Mouse (Mus musculus) hindbrain, postnatal 0 days (tissue): ENCODE data around the gene Rgs13. TPM values are rescaled to one million over a fixed set of nuclear protein-coding genes. Genes with fewer than 3 reads are reported as not detected.

Experiments used
- ATAC-seq: fragments of 200-750 bp; cut with Nextera tagmentation; 2 replicates; pipeline ENCODE4 v1.8.0; 2017; ENCODE audit warnings: mild to moderate bottlenecking, moderate TSS enrichment, moderate library complexity
- DNase-seq: peaks from one replicate; pipeline ENCODE4 v3.0.0-alpha.2; 2015; ENCODE audit warnings: low spot score
- H3K27ac ChIP-seq: fragments of 300-500 bp; sonication (generic); 2 replicates; pipeline ENCODE4 v1.5.1; 2014; ENCODE audit warnings: mild to moderate bottlenecking
- H3K27me3 ChIP-seq: fragments of 300-500 bp; sonication (generic); 2 replicates; pipeline ENCODE4 v1.6.1; 2014; ENCODE audit warnings: low read length, mixed read lengths; ENCODE audit not compliant: insufficient read depth
- H3K36me3 ChIP-seq: fragments of 300-500 bp; sonication (generic); 2 replicates; pipeline ENCODE4 v1.6.1; 2014; ENCODE audit warnings: low read length, mixed read lengths; ENCODE audit not compliant: insufficient read depth
- H3K4me1 ChIP-seq: fragments of 300-500 bp; sonication (generic); 2 replicates; pipeline ENCODE4 v1.6.1; 2014; ENCODE audit warnings: antibody characterized with exemption, low read length, mixed read lengths; ENCODE audit not compliant: insufficient read depth
- H3K4me2 ChIP-seq: fragments of 300-500 bp; sonication (generic); 2 replicates; pipeline ENCODE4 v1.6.1; 2014; ENCODE audit warnings: low read depth, mild to moderate bottlenecking, low read length, moderate library complexity, mixed read lengths
- H3K4me3 ChIP-seq: fragments of 300-500 bp; sonication (generic); 2 replicates; pipeline ENCODE4 v1.5.1; 2014; ENCODE audit warnings: low read length
- H3K9ac ChIP-seq: fragments of 300-500 bp; sonication (generic); replicated peaks from 2 replicates; pipeline ENCODE4 v1.6.1; 2014; ENCODE audit warnings: mild to moderate bottlenecking, low read length, moderate library complexity, mixed read lengths
- H3K9me3 ChIP-seq: fragments of 300-500 bp; sonication (generic); 2 replicates; pipeline ENCODE4 v1.6.1; 2016; ENCODE audit warnings: low read length, mixed read lengths
- CTCF ChIP-seq: IDR thresholded peaks from 2 replicates; pipeline ENCODE4 v1.5.1; 2016; ENCODE audit warnings: antibody characterized with exemption, control low read depth, low read depth
- WGBS: fragments of 180-500 bp; shearing (Covaris S2); extraction: QIAGEN DNeasy Blood & Tissue Kit; methylation state at CpG from one replicate; pipeline ENCODE4 v1.1.7; 2014; 5-methylcytosine and 5-hydroxymethylcytosine counted together
- polyA plus RNA-seq: library from polyadenylated mRNA; unstranded; fragments of >200 nt; fragmentation: Nextera tagmentation; extraction: Ambion mirVana; gene quantifications from 2 replicates; pipeline ENCODE4 v1.2.1, GENCODE M21; 2015
- total RNA-seq: library from RNA; depleted of rRNA; stranded (reverse); fragments of >200 nt; gene quantifications from 2 replicates; pipeline ENCODE4 v1.2.3, GENCODE M21; 2014

The Rgs13 gene
- total and polyA plus RNA-seq, 2 experiments from 2014 or later = 1.3 to 1.5 TPM

- H3K36me3 ChIP-seq = no peaks in the 10 kb centered on the region
- H3K4me3 ChIP-seq = no peak overlapping the region
- DNase-seq = no peak
- TF ChIP-seq CTCF = no peak
- no peaks in the 10 kb centered on the region for H3K4me1 ChIP-seq
- no peaks in the 10 kb centered on the region for H3K27me3 ChIP-seq
- no peak overlapping the region for H3K4me2 ChIP-seq
- no peak for ATAC-seq
- no peaks in the 10 kb centered on the region for H3K9me3 ChIP-seq
- no peak overlapping the region for H3K27ac ChIP-seq
- 57% methylated on average over 1 of the region's 1 CpGs for WGBS
- no peak overlapping the region for H3K9ac ChIP-seq
Measured at GRCm38 (mm10) chr1:144199538-144199937, 22.4 kb upstream of the Rgs13 start.

DNA sequence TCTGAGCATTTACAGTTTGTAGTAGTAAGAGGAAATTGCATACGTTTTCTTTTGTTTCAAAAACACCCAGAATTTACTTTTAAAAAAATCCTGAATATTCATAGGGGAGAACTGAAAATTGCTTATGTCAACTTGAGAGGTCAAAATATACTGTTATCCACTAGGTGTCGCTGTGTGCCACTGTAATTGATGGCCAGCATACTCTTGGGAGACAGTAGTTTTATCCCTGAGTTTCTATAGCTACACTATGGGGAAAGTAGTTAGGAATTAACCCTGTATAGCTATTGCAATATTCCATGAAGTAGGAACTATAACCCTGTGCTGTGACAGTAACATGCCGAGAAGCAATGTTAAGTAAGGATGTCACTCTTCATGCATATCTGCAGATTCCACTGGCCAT is 20.5 kb upstream of the Rgs13 start:
- Histone ChIP-seq H3K9ac (no peak overlapping the region), H3K27ac (no peak overlapping the region), H3K4me2 (no peak overlapping the region), H3K9me3 (no peaks in the 10 kb centered on the region), H3K27me3 (no peaks in the 10 kb centered on the region), H3K4me3 (no peak overlapping the region), H3K4me1 (no peaks in the 10 kb centered on the region), H3K36me3 (no peaks in the 10 kb centered on the region)
- 33% methylated on average over 3 of the region's 3 CpGs for WGBS
- DNase-seq (peak; percentile 71), ATAC-seq (peak; percentile 58; the same call in 1 of the 2 replicates)
- peak; percentile 79 for TF ChIP-seq CTCF

- H3K27me3 ChIP-seq = no peaks in the 10 kb centered on the region
- no peak overlapping the region for H3K4me3 ChIP-seq
- H3K9ac ChIP-seq = no peak overlapping the region
- ATAC-seq = no peak
- no peak for TF ChIP-seq CTCF
- no peak overlapping the region for H3K27ac ChIP-seq
- WGBS = 62% methylated on average over 7 of the region's 7 CpGs
- H3K4me1 ChIP-seq = no peaks in the 10 kb centered on the region
- H3K9me3 ChIP-seq = no peaks in the 10 kb centered on the region
- no peak for DNase-seq
- H3K36me3 ChIP-seq = no peaks in the 10 kb centered on the region
- H3K4me2 ChIP-seq = no peak overlapping the region
Measured at GRCm38 (mm10) chr1:144186655-144187396, 9.7 kb upstream of the Rgs13 start.

DNA sequence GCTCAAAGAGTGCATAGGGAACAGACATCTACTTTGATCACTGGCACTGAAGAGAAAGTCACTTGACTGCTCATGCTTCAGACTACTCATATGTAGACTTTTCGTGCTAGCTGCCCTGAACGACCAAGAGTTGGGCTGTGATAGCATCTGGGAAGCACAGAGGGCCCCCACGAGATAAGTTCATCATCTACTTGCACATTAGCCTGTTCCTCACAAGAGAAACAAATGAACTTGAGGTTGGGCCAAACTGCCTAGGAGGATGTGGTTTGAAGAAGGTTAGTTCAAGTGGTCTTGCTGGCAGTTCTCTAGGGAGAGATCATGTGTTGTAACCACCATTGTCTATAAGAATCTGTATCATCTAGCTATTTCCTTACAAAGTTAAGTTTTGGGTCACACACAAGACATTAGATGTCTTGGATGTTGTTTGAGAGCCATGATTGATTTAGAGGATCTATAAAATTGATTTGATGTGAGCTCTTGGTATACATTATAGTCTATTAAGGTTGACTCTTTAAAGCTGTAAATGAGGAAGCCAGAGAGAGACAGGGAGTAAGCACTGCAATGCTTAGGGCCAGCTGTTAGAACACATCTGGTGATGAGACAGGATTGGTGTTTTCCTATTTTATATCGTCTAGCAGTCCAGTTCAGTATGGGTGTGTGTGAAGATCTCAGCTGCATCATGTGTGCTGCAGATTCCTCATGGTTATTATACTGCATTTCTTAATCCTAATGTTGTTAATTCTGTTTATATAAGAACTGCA is 8.0 kb upstream of the Rgs13 start:
- H3K4me1 ChIP-seq = no peaks in the 10 kb centered on the region

GRCm38 (mm10) chr1:144183622-144184021 is 6.5 kb upstream of the Rgs13 start:
- DNase-seq = no peak
- Histone ChIP-seq H3K9me3 (no peaks in the 10 kb centered on the region), H3K36me3 (no peaks in the 10 kb centered on the region), H3K9ac (no peak overlapping the region), H3K4me3 (no peak overlapping the region), H3K27me3 (no peaks in the 10 kb centered on the region), H3K4me2 (no peak overlapping the region), H3K27ac (no peak overlapping the region), H3K4me1 (no peaks in the 10 kb centered on the region)
- no peak for TF ChIP-seq CTCF
- no peak for ATAC-seq

More for the DNA sequence above, 8.0 kb upstream of the Rgs13 start:
- no peaks in the 10 kb centered on the region for H3K27me3 ChIP-seq
- no peak for TF ChIP-seq CTCF
- H3K9ac ChIP-seq = no peak overlapping the region
- no peak for ATAC-seq
- 80% methylated on average over 4 of the region's 4 CpGs for WGBS
- H3K9me3 ChIP-seq = no peaks in the 10 kb centered on the region
- DNase-seq = no peak
- H3K36me3 ChIP-seq = no peaks in the 10 kb centered on the region
- no peak overlapping the region for H3K4me3 ChIP-seq
- H3K27ac ChIP-seq = no peak overlapping the region
- no peak overlapping the region for H3K4me2 ChIP-seq

DNA sequence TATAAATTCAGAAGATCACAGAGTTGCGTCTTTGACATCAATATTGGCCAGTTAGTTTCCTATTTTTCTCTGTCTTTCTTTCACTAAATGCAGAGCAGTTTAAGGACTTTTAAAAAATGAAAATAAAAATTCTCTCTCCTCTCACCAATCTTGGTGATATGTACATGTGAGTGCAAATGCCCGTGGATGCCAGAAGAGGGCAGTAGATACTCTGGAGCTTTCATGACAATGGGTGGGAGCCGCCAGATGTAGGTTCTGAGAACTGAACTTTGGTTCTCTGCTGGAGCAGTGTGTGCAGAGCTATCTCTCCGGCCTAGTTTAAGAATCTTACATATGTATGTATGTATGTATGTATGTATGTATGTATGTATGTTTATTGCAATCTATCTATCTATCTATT is 2.4 kb upstream of the Rgs13 start:
- H3K36me3 ChIP-seq = no peaks in the 10 kb centered on the region
- TF ChIP-seq CTCF = peak; percentile 13; the same call in 1 of the 2 replicates
- no peak overlapping the region for H3K4me3 ChIP-seq
- H3K4me1 ChIP-seq = no peaks in the 10 kb centered on the region
- no peaks in the 10 kb centered on the region for H3K27me3 ChIP-seq
- WGBS = 92% methylated on average over 4 of the region's 4 CpGs
- no peak overlapping the region for H3K27ac ChIP-seq
- H3K4me2 ChIP-seq = no peak overlapping the region
- ATAC-seq (no peak), DNase-seq (no peak)
- H3K9me3 ChIP-seq = no peaks in the 10 kb centered on the region
- no peak overlapping the region for H3K9ac ChIP-seq
